Mouse (Mus musculus) stomach, embryonic 14.5 days (tissue): ENCODE measurements around the gene Gtf2i. TPM values are rescaled to one million over a fixed set of nuclear protein-coding genes. Genes with fewer than 3 reads are reported as not detected.
"Not testable (repeated sequence)": the region's sequence is repeated elsewhere in the genome, so short reads cannot be mapped to it uniquely, and the experiment has no call there.

ENCODE experiments used
- ATAC-seq: fragments of 200-750 bp; cut with Nextera tagmentation; 2 replicates; pipeline ENCODE4 v1.8.0; 2017; ENCODE audit warnings: low read depth, moderate TSS enrichment; ENCODE audit not compliant: insufficient number of reproducible peaks, insufficient read depth, low FRiP score
- H3K27ac ChIP-seq: fragments of 300-500 bp; sonication (generic); 2 replicates; pipeline ENCODE4 v1.5.1; 2014; ENCODE audit warnings: mild to moderate bottlenecking, low read length, moderate library complexity, mixed read lengths
- H3K27me3 ChIP-seq: fragments of 300-500 bp; sonication (generic); 2 replicates; pipeline ENCODE4 v1.6.1; 2014; ENCODE audit warnings: low read length, control low read depth, mixed read lengths; ENCODE audit not compliant: control insufficient read depth, insufficient read depth
- H3K36me3 ChIP-seq: fragments of 300-500 bp; sonication (generic); 2 replicates; pipeline ENCODE4 v1.6.1; 2014; ENCODE audit warnings: mild to moderate bottlenecking, control low read depth, low read length, moderate library complexity, mixed read lengths; ENCODE audit not compliant: control insufficient read depth, insufficient read depth
- H3K4me1 ChIP-seq: fragments of 300-500 bp; sonication (generic); 2 replicates; pipeline ENCODE4 v1.6.1; 2014; ENCODE audit warnings: low read length, control low read depth, mixed read lengths; ENCODE audit not compliant: control insufficient read depth, insufficient read depth
- H3K4me2 ChIP-seq: fragments of 300-500 bp; sonication (generic); replicated peaks from 2 replicates; pipeline ENCODE4 v1.6.1; 2014; ENCODE audit warnings: low read depth, low read length, control low read depth
- H3K4me3 ChIP-seq: fragments of 300-500 bp; sonication (generic); 2 replicates; pipeline ENCODE4 v1.5.1; 2014; ENCODE audit warnings: low read depth, low read length, control low read depth
- H3K9ac ChIP-seq: fragments of 300-500 bp; sonication (generic); replicated peaks from 2 replicates; pipeline ENCODE4 v1.6.1; 2014; ENCODE audit warnings: low read depth, mild to moderate bottlenecking, control low read depth, low read length, moderate library complexity, mixed read lengths
- H3K9me3 ChIP-seq: fragments of 300-500 bp; sonication (generic); 2 replicates; pipeline ENCODE4 v1.6.1; 2016; ENCODE audit warnings: low read depth, low read length, control low read depth; ENCODE audit not compliant: control insufficient read depth
- WGBS: fragments of 180-500 bp; shearing (Covaris S2); extraction: QIAGEN DNeasy Blood & Tissue Kit; methylation state at CpG from one replicate; pipeline ENCODE4 v1.1.7; 2014; 5-methylcytosine and 5-hydroxymethylcytosine counted together
- polyA plus RNA-seq: library from polyadenylated mRNA; unstranded; fragments of >200 nt; fragmentation: Nextera tagmentation; extraction: Ambion mirVana; gene quantifications from 2 replicates; pipeline ENCODE4 v1.2.1, GENCODE M21; 2014

The Gtf2i gene
- 178 and 184 TPM in 2 replicates for polyA plus RNA-seq

DNA sequence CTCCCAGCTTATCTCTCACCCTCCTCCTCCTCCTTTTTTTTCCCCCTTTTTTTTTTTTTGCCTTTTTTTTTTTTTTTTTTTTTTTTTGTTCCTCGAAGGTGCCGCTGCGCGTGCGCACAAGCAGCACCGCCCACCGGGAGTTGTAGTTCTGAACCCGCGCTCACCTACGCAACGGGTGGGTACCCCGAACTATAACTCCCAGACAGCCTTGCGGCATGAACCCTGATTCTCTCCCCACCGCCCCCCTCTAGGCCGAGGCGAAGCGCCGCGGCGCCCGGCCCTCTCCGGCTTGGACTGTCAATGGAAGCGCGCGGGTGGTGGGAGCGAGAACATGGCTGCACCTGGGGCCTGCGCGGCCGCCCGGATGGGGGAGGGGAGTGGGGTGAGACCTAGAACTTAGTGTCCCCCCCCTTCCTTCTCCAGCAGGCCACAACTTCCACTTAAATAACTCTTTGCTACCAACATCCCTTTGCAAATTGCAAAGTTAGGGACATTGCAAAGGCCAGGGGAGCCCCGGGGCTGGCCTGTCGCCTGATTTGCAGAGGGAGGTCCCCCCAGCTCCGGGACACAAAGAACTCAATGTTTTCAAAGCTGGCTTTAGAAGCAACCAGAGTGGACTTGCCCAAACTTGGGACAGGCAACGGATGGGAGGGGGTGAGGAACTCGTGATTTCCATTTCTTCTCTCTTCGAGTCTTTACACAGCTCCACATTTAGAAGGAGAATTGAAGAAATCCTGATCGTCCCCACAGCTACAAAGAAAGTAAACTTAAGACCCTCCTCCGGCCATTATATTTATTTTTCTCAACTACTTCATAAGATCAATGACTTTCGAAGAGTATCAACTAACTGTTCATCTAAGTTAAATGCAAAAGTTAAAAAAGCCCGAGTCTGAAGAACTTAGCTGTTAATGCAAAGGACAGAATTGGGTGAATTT, at the start of gene Gtf2i:
Gtf2i (minus strand) TSS at position 73 of the 935 bp plus-strand sequence.
- Histone ChIP-seq H3K9me3 (no peaks in the 10 kb centered on the region), H3K36me3 (peaks cover 15% of the 10 kb centered on the region), H3K27ac (peak within 1 kb of the TSS; percentile 100), H3K4me2 (peak within 1 kb of the TSS; percentile 60), H3K27me3 (no peaks in the 10 kb centered on the region), H3K9ac (peak within 1 kb of the TSS; percentile 99), H3K4me3 (peak within 1 kb of the TSS; percentile 93), H3K4me1 (peaks cover 19% of the 10 kb centered on the region)
- under 1% methylated on average over 40 of the region's 40 CpGs for WGBS
- ATAC-seq, result peak; percentile 93

DNA sequence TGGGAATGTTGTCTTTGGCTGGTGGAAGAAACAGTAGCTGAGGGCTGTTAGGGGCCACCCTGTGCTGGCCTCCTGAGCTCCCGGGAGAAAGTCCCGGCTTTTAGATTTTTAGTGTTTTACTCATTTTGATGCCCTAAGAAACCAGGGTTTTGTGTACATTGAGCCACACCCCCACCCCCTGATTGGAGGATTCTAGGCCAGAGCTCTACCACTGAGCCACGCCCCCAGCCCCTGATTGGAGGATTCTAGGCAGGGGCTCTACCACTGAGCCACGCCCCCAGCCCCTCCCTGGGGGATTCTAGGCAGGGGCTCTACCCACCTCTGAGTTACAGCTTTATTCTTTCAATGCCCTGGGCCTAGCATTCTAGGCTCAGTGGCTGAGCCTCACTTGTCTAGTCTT, 44.5 kb upstream of the Gtf2i start:
- WGBS, result 87% methylated on average over 4 of the region's 4 CpGs
- no peak overlapping the region for H3K27ac ChIP-seq
- H3K36me3 ChIP-seq, result peaks cover 55% of the 10 kb centered on the region
- no peak overlapping the region for H3K9ac ChIP-seq
- H3K4me1 ChIP-seq, result no peaks in the 10 kb centered on the region
- no peak for ATAC-seq
- H3K4me2 ChIP-seq, result no peak overlapping the region
- no peaks in the 10 kb centered on the region for H3K9me3 ChIP-seq
- H3K27me3 ChIP-seq, result no peaks in the 10 kb centered on the region
- no peak overlapping the region for H3K4me3 ChIP-seq

DNA sequence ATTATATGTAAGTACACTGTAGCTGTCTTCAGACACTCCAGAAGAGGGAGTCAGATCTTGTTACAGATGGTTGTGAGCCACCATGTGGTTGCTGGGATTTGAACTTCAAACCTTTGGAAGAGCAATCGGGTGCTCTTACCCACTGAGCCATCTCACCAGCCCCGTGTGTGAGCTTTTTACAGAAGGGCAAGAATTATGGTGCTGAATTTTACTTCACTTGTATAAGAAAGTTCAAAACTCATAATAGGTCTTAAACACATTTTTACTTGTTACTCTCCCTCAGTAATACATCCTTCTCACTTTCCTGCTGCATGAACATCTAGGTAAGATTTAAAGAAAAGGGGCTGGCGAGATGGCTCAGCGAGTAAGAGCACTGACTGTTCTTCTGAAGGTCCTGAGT, 40.8 kb upstream of the Gtf2i start:
- not testable (repeated sequence) for H3K4me2 ChIP-seq, H3K4me3 ChIP-seq, H3K9me3 ChIP-seq, H3K9ac ChIP-seq, H3K27ac ChIP-seq, H3K4me1 ChIP-seq, H3K27me3 ChIP-seq, ATAC-seq
- WGBS, result 93% methylated on average over 4 of the region's 4 CpGs
- H3K36me3 ChIP-seq, result peaks cover 32% of the 10 kb centered on the region

DNA sequence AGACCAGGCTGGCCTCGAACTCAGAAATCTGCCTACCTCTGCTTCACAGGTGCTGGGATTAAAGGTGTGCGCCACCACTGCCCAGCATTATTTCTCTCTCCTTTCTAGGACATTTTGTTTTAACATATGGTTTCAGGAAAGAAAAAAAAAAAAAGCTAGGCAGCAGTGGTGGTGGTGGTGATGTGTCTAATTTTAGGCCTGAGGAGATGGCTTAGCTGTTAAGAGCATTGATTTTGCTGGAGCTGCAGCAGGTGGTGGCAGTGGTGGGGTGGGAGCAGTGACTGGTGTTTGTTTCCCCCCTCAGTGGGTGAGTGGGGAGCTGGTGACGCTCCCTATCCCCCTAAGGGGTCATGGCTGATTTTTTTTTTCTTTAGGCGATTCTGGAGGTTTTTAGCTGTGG, 38.6 kb upstream of the Gtf2i start:
- ATAC-seq, result no peak
- H3K9ac ChIP-seq, result no peak overlapping the region
- H3K4me2 ChIP-seq, result no peak overlapping the region
- H3K27me3 ChIP-seq, result no peaks in the 10 kb centered on the region
- H3K27ac ChIP-seq, result no peak overlapping the region
- peaks cover 3% of the 10 kb centered on the region; the same call in 1 of the 2 replicates for H3K4me1 ChIP-seq
- H3K9me3 ChIP-seq, result no peaks in the 10 kb centered on the region
- peaks cover 10% of the 10 kb centered on the region for H3K36me3 ChIP-seq
- no peak overlapping the region for H3K4me3 ChIP-seq
- WGBS, result 69% methylated on average over 4 of the region's 4 CpGs

DNA sequence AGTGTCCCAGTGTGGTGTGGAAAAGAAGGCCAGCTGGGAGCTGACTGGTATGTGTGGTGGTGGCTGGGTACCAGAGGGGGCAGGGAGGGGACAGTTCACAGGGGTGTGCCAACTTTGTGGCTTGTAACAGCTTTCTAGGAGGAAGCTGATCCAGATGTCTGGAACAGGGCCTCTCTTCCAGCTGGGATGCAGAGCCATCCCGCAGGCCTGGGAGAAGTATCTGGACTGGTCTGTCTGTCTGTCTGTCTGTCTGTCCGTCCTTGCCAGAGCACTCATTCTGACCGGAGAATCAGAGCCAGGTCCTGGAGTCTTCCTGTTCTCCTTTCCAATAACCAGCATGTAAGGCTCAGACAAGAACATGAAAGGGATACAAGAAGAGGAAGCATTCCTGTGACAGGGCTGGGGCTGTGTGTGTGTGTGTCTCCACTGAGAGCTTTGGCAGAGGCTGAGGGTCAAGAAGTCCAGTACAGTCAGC, 38.0 kb upstream of the Gtf2i start:
- no peak for ATAC-seq
- no peak overlapping the region for H3K9ac ChIP-seq

DNA sequence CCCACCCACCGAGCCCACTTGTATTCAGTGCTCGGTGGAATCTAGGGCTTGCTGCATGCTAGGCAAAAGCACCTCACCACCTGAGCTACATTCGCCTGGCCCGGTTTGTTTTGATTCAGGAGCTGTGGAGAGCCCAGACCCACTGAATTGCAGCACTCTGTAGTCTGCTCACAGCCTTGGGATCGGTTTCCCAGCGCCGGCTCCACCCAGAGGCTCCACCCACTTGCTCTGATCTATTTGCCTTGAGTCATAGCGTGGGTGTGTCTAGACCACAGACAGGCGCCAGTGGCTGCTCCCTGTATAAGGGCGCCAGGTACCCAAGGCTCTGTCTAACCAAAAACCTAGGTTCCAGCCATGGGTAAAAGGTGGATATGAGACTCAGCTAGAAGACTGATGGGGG, 36.1 kb upstream of the Gtf2i start:
- 10% methylated on average over 10 of the region's 10 CpGs for WGBS
- Histone ChIP-seq H3K27me3 (no peaks in the 10 kb centered on the region), H3K9me3 (no peaks in the 10 kb centered on the region), H3K4me2 (peak overlapping the region; percentile 23), H3K4me1 (peaks cover 3% of the 10 kb centered on the region; the same call in 1 of the 2 replicates), H3K36me3 (no peaks in the 10 kb centered on the region), H3K27ac (no peak overlapping the region), H3K4me3 (no peak overlapping the region), H3K9ac (no peak overlapping the region)
- ATAC-seq, result peak; percentile 91

More for the DNA sequence above, 38.0 kb upstream of the Gtf2i start:
- H3K36me3 ChIP-seq, result peaks cover 5% of the 10 kb centered on the region; the same call in 1 of the 2 replicates
- H3K4me3 ChIP-seq, result no peak overlapping the region
- WGBS, result 68% methylated on average over 3 of the region's 3 CpGs
- no peaks in the 10 kb centered on the region for H3K27me3 ChIP-seq
- H3K9me3 ChIP-seq, result no peaks in the 10 kb centered on the region
- H3K4me2 ChIP-seq, result no peak overlapping the region
- no peak overlapping the region for H3K27ac ChIP-seq
- H3K4me1 ChIP-seq, result peaks cover 3% of the 10 kb centered on the region; the same call in 1 of the 2 replicates

DNA sequence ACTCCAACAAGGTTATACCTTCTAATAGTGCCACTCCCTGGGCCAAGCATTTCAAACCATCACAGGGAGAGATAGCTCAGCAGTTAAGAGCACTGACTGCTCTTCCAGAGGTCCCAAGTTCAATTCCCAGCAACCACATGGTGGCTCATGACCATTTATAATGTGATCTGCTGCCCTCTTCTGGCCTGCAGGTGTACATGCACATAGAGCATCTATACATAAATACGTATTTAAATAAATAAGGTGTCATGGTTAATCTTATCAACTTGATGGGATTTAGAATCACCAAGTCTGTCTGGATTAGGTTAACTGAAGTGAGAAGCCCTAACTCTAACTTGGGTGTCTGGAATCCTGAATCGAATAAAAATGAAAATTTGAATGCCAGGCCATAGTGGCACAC, 32.5 kb upstream of the Gtf2i start:
- Histone ChIP-seq H3K27me3 (no peaks in the 10 kb centered on the region), H3K36me3 (no peaks in the 10 kb centered on the region), H3K4me1 (peaks cover 3% of the 10 kb centered on the region; the same call in 1 of the 2 replicates), H3K9ac (no peak overlapping the region), H3K4me2 (no peak overlapping the region), H3K4me3 (no peak overlapping the region), H3K27ac (no peak overlapping the region), H3K9me3 (no peaks in the 10 kb centered on the region)
- 77% methylated on average over 2 of the region's 2 CpGs for WGBS
- ATAC-seq, result no peak

DNA sequence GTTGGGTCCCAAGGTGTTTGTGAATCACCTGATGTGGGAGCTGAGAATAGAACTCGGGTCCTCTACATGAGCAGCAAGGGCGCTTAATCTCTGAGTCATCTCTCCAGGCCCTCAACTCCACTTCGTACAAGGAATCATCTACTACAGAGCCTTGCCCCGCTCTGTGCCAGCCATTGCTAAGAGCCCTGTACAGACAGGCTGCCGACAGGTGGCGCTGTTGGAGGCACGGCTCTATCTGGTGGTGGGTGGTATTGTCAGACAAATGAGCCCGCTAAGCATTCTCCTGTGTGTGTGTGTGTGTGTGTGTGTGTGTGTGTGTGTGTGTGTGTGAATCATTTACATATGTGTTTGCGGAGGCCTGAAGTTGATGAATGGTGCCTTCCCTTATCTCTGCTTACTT, 30.9 kb upstream of the Gtf2i start:
- Histone ChIP-seq H3K9ac (no peak overlapping the region), H3K4me3 (no peak overlapping the region), H3K4me1 (no peaks in the 10 kb centered on the region; the same call in 1 of the 2 replicates), H3K27ac (no peak overlapping the region), H3K9me3 (no peaks in the 10 kb centered on the region), H3K27me3 (no peaks in the 10 kb centered on the region), H3K36me3 (no peaks in the 10 kb centered on the region), H3K4me2 (no peak overlapping the region)
- 74% methylated on average over 9 of the region's 9 CpGs for WGBS
- no peak for ATAC-seq
